Mouse (Mus musculus) C2C12 (cell line): Measurements from ENCODE around the gene Mapk13. TPM values are rescaled to one million over a fixed set of nuclear protein-coding genes. Genes with fewer than 3 reads are reported as not detected.
"Not testable (repeated sequence)": the region's sequence is repeated elsewhere in the genome, so short reads cannot be mapped to it uniquely, and the experiment has no call there.

Source experiments
- H3K27me3 ChIP-seq: one replicate; pipeline ENCODE4 v1.6.1; 2011; ENCODE audit not compliant: control insufficient read depth, insufficient read depth, insufficient read length
- H3K36me3 ChIP-seq: one replicate; pipeline ENCODE4 v1.6.1; 2011; ENCODE audit not compliant: control insufficient read depth, insufficient read depth
- H3K4me3 ChIP-seq: one replicate; pipeline ENCODE4 v1.5.1; 2011; ENCODE audit warnings: mild to moderate bottlenecking, control low read depth; ENCODE audit not compliant: poor library complexity, insufficient read depth, severe bottlenecking
- H3K79me2 ChIP-seq: one replicate; pipeline ENCODE4 v1.6.1; 2011; ENCODE audit not compliant: control insufficient read depth, insufficient read depth
- H3K79me3 ChIP-seq: one replicate; pipeline ENCODE4 v1.6.1; 2011; ENCODE audit warnings: low read depth, control low read depth
- H3ac ChIP-seq: one replicate; pipeline ENCODE3; 2011; ENCODE audit warnings: low read depth; ENCODE audit not compliant: control insufficient read depth, insufficient read length
- CEBPB ChIP-seq: IDR thresholded peaks from one replicate; pipeline ENCODE4 v1.6.1; 2011; ENCODE audit warnings: low read depth, mild to moderate bottlenecking, control low read depth, moderate library complexity
- CTCF ChIP-seq: IDR thresholded peaks from one replicate; pipeline ENCODE4 v1.5.1; 2011; ENCODE audit not compliant: control insufficient read depth, insufficient read depth, insufficient read length
- FOSL1 ChIP-seq: IDR thresholded peaks from one replicate; pipeline ENCODE4 v1.8.0; 2011; ENCODE audit warnings: mild to moderate bottlenecking, low read length; ENCODE audit not compliant: poor library complexity, insufficient read depth, severe bottlenecking
- MAX ChIP-seq: IDR thresholded peaks from one replicate; pipeline ENCODE4 v1.6.1; 2011; ENCODE audit warnings: mild to moderate bottlenecking, control low read depth
- MYOD1 ChIP-seq: IDR thresholded peaks from one replicate; pipeline ENCODE4 v1.6.1; 2011; ENCODE audit warnings: low read depth; ENCODE audit not compliant: control insufficient read depth, insufficient read length
- MYOG ChIP-seq: IDR thresholded peaks from one replicate; pipeline ENCODE4 v1.6.1; 2011; ENCODE audit not compliant: control insufficient read depth, insufficient read length; ENCODE audit errors: extremely low read depth
- USF1 ChIP-seq: IDR thresholded peaks from one replicate; pipeline ENCODE4 v1.6.1; 2011; ENCODE audit warnings: low read depth, mild to moderate bottlenecking, control low read depth, moderate library complexity
- polyA plus RNA-seq: library from polyadenylated mRNA; unstranded; fragments of >200 nt; fragmentation: generic; extraction: Trizol; gene quantifications from one replicate; pipeline ENCODE4 v1.2.1, GENCODE M21; 2012; ENCODE audit warnings: missing spikeins

The Mapk13 gene
- polyA plus RNA-seq, 1 experiment: not detected

- Histone ChIP-seq H3K79me3 (no peaks in the 10 kb centered on the region), H3K36me3 (no peaks in the 10 kb centered on the region), H3ac (no peak overlapping the region), H3K4me3 (no peak overlapping the region), H3K79me2 (no peaks in the 10 kb centered on the region), H3K27me3 (peaks cover 20% of the 10 kb centered on the region)
- TF ChIP-seq USF1 (no peak), FOSL1 (no peak), CEBPB (no peak), CTCF (no peak), MAX (no peak), MYOG (no peak), MYOD1 (no peak)
Measured at GRCm38 (mm10) chr17:28769875-28770421, 851 bp downstream of the Mapk13 start.

GRCm38 (mm10) chr17:28771289-28771688 is 2.2 kb downstream of the Mapk13 start:
- no peak for TF ChIP-seq FOSL1
- no peak for TF ChIP-seq CEBPB
- TF ChIP-seq MYOD1: no peak
- TF ChIP-seq MAX: no peak
- no peak for TF ChIP-seq USF1
- no peak for TF ChIP-seq MYOG
- no peak for TF ChIP-seq CTCF
- H3ac ChIP-seq: no peak overlapping the region
- H3K36me3 ChIP-seq: no peaks in the 10 kb centered on the region
- H3K27me3 ChIP-seq: peaks cover 20% of the 10 kb centered on the region
- no peaks in the 10 kb centered on the region for H3K79me2 ChIP-seq
- H3K4me3 ChIP-seq: no peak overlapping the region
- H3K79me3 ChIP-seq: no peaks in the 10 kb centered on the region

GRCm38 (mm10) chr17:28774303-28774702 is 5.2 kb downstream of the Mapk13 start:
- H3K27me3 ChIP-seq: peaks cover 16% of the 10 kb centered on the region
- H3K79me2 ChIP-seq, H3ac ChIP-seq, H3K36me3 ChIP-seq, H3K79me3 ChIP-seq, H3K4me3 ChIP-seq: not testable (repeated sequence)

- Histone ChIP-seq H3ac (no peak overlapping the region), H3K4me3 (no peak overlapping the region), H3K27me3 (peaks cover 8% of the 10 kb centered on the region), H3K36me3 (no peaks in the 10 kb centered on the region), H3K79me2 (no peaks in the 10 kb centered on the region), H3K79me3 (no peaks in the 10 kb centered on the region)
- TF ChIP-seq MAX (no peak), MYOD1 (no peak), MYOG (no peak), CEBPB (no peak), FOSL1 (no peak), CTCF (no peak), USF1 (no peak)
Measured at GRCm38 (mm10) chr17:28775161-28775560, 6.1 kb downstream of the Mapk13 start.

- H3K79me3 ChIP-seq: no peaks in the 10 kb centered on the region
- H3K79me2 ChIP-seq: no peaks in the 10 kb centered on the region
- no peaks in the 10 kb centered on the region for H3K27me3 ChIP-seq
- H3ac ChIP-seq: no peak overlapping the region
- H3K36me3 ChIP-seq: no peaks in the 10 kb centered on the region
- no peak for TF ChIP-seq CTCF
- no peak for TF ChIP-seq MYOG
- no peak for TF ChIP-seq MAX
- TF ChIP-seq FOSL1: no peak
- TF ChIP-seq MYOD1: no peak
- TF ChIP-seq CEBPB: no peak
- no peak for TF ChIP-seq USF1
- no peak overlapping the region for H3K4me3 ChIP-seq
Measured at GRCm38 (mm10) chr17:28776817-28777216, 7.7 kb downstream of the Mapk13 start.

- Histone ChIP-seq H3K4me3 (no peak overlapping the region), H3K27me3 (no peaks in the 10 kb centered on the region), H3K36me3 (no peaks in the 10 kb centered on the region), H3K79me2 (no peaks in the 10 kb centered on the region), H3K79me3 (no peaks in the 10 kb centered on the region), H3ac (no peak overlapping the region)
- TF ChIP-seq MYOG: no peak
- TF ChIP-seq MYOD1: no peak
- TF ChIP-seq CEBPB: no peak
Measured at GRCm38 (mm10) chr17:28777231-28778005, 8.3 kb downstream of the Mapk13 start.
